Mouse (Mus musculus) midbrain, postnatal 0 days (tissue): ENCODE measurements at regions not wholly inside any gene's neighbourhood (a gene's known extent, or its start where the extent isn't known, plus 50 kb on each side); places are given as distances from the start of the nearest gene placed in this dataset.
A peak's percentile ranks its signal among the peaks of the same experiment; 100 is the strongest.

ENCODE experiments used
- ATAC-seq: fragments of 200-750 bp; cut with Nextera tagmentation; 2 replicates; pipeline ENCODE4 v1.8.0; 2017; ENCODE audit warnings: moderate number of reproducible peaks, mild to moderate bottlenecking, moderate TSS enrichment, moderate library complexity; ENCODE audit not compliant: low FRiP score
- DNase-seq: peaks from one replicate; pipeline ENCODE4 v3.0.0-alpha.2; 2015; ENCODE audit warnings: low spot score
- H3K27ac ChIP-seq: fragments of 300-500 bp; sonication (generic); 2 replicates; pipeline ENCODE4 v1.5.1; 2014; ENCODE audit warnings: low read depth, mild to moderate bottlenecking, low read length, mixed read lengths
- H3K27me3 ChIP-seq: fragments of 300-500 bp; sonication (generic); 2 replicates; pipeline ENCODE4 v1.6.1; 2014; ENCODE audit warnings: low read length, control low read depth, mixed read lengths; ENCODE audit not compliant: insufficient read depth
- H3K36me3 ChIP-seq: fragments of 300-500 bp; sonication (generic); 2 replicates; pipeline ENCODE4 v1.6.1; 2014; ENCODE audit warnings: low read length, control low read depth, mixed read lengths; ENCODE audit not compliant: insufficient read depth
- H3K4me1 ChIP-seq: fragments of 300-500 bp; sonication (generic); 2 replicates; pipeline ENCODE4 v1.6.1; 2014; ENCODE audit warnings: mild to moderate bottlenecking, control low read depth, antibody characterized with exemption, low read length, mixed read lengths; ENCODE audit not compliant: insufficient read depth
- H3K4me2 ChIP-seq: fragments of 300-500 bp; sonication (generic); 2 replicates; pipeline ENCODE4 v1.6.1; 2014; ENCODE audit warnings: low read depth, mild to moderate bottlenecking, low read length, mixed read lengths; ENCODE audit not compliant: poor library complexity, severe bottlenecking
- H3K4me3 ChIP-seq: fragments of 300-500 bp; sonication (generic); 2 replicates; pipeline ENCODE4 v1.5.1; 2014; ENCODE audit warnings: low read depth, mild to moderate bottlenecking, low read length, moderate library complexity
- H3K9ac ChIP-seq: fragments of 300-500 bp; sonication (generic); replicated peaks from 2 replicates; pipeline ENCODE4 v1.6.1; 2014; ENCODE audit warnings: mild to moderate bottlenecking, low read length, moderate library complexity, mixed read lengths; ENCODE audit not compliant: poor library complexity, severe bottlenecking
- H3K9me3 ChIP-seq: fragments of 300-500 bp; sonication (generic); 2 replicates; pipeline ENCODE4 v1.6.1; 2016; ENCODE audit warnings: low read length, control low read depth
- CTCF ChIP-seq: IDR thresholded peaks from 2 replicates; pipeline ENCODE4 v1.5.1; 2016; ENCODE audit warnings: antibody characterized with exemption, mild to moderate bottlenecking
- WGBS: fragments of 180-500 bp; shearing (Covaris S2); extraction: QIAGEN DNeasy Blood & Tissue Kit; methylation state at CpG from one replicate; pipeline ENCODE4 v1.1.7; 2014; 5-methylcytosine and 5-hydroxymethylcytosine counted together

GRCm38 (mm10) chr13:6341102-6341737, 206.7 kb upstream of the Pitrm1 start:
- Histone ChIP-seq H3K9me3 (no peaks in the 10 kb centered on the region), H3K4me2 (no peak overlapping the region), H3K36me3 (no peaks in the 10 kb centered on the region), H3K27me3 (no peaks in the 10 kb centered on the region), H3K4me1 (no peaks in the 10 kb centered on the region), H3K9ac (no peak overlapping the region), H3K4me3 (no peak overlapping the region), H3K27ac (no peak overlapping the region)
- ATAC-seq, result no peak
- TF ChIP-seq CTCF, result no peak
- WGBS, result 46% methylated on average over 3 of the region's 3 CpGs
- DNase-seq, result peak; percentile 25

GRCm38 (mm10) chr13:6365169-6365568, 182.8 kb upstream of the Pitrm1 start:
- Histone ChIP-seq H3K4me2 (no peak overlapping the region), H3K36me3 (no peaks in the 10 kb centered on the region), H3K4me1 (0 out of 2 replicates have a peak, but pooled peaks cover 4% of the 10 kb centered on the region), H3K27me3 (no peaks in the 10 kb centered on the region), H3K9ac (no peak overlapping the region), H3K9me3 (no peaks in the 10 kb centered on the region), H3K4me3 (no peak overlapping the region), H3K27ac (no peak overlapping the region)
- WGBS, result 70% methylated on average over 4 of the region's 4 CpGs
- DNase-seq (peak; percentile 56), ATAC-seq (no peak)
- TF ChIP-seq CTCF, result no peak

GRCm38 (mm10) chr13:6367661-6368060, 180.3 kb upstream of the Pitrm1 start:
- no peak for ATAC-seq
- H3K36me3 ChIP-seq, result no peaks in the 10 kb centered on the region

GRCm38 (mm10) chr13:6374570-6375173, 173.3 kb upstream of the Pitrm1 start:
- Histone ChIP-seq H3K4me1 (no peaks in the 10 kb centered on the region), H3K4me3 (no peak overlapping the region), H3K27ac (no peak overlapping the region), H3K27me3 (no peaks in the 10 kb centered on the region), H3K9me3 (no peaks in the 10 kb centered on the region), H3K9ac (no peak overlapping the region), H3K36me3 (no peaks in the 10 kb centered on the region), H3K4me2 (no peak overlapping the region)
- TF ChIP-seq CTCF, result no peak
- no peak for DNase-seq
- WGBS, result 50% methylated on average over 3 of the region's 3 CpGs
- ATAC-seq, result 0 out of 2 replicates have a peak, but pooled peaks have one; percentile 16

More at GRCm38 (mm10) chr13:6367661-6368060, 180.3 kb upstream of the Pitrm1 start:
- no peak for TF ChIP-seq CTCF
- no peak overlapping the region for H3K27ac ChIP-seq
- WGBS, result 91% methylated on average over 1 of the region's 1 CpGs
- no peaks in the 10 kb centered on the region for H3K9me3 ChIP-seq
- 0 out of 2 replicates have a peak, but pooled peaks cover 4% of the 10 kb centered on the region for H3K4me1 ChIP-seq
- H3K27me3 ChIP-seq, result no peaks in the 10 kb centered on the region
- no peak overlapping the region for H3K4me3 ChIP-seq
- no peak for DNase-seq
- H3K4me2 ChIP-seq, result no peak overlapping the region
- no peak overlapping the region for H3K9ac ChIP-seq

GRCm38 (mm10) chr13:6377919-6378318, 170.0 kb upstream of the Pitrm1 start:
- Histone ChIP-seq H3K27me3 (no peaks in the 10 kb centered on the region), H3K4me2 (no peak overlapping the region), H3K4me3 (no peak overlapping the region), H3K9ac (no peak overlapping the region), H3K9me3 (no peaks in the 10 kb centered on the region), H3K27ac (no peak overlapping the region), H3K4me1 (no peaks in the 10 kb centered on the region), H3K36me3 (no peaks in the 10 kb centered on the region)
- WGBS, result 90% methylated on average over 3 of the region's 3 CpGs
- ATAC-seq (no peak), DNase-seq (no peak)
- TF ChIP-seq CTCF, result no peak

- no peak overlapping the region for H3K4me3 ChIP-seq
- ATAC-seq (no peak), DNase-seq (no peak)
- no peaks in the 10 kb centered on the region for H3K36me3 ChIP-seq
- H3K4me1 ChIP-seq, result no peaks in the 10 kb centered on the region
- WGBS, result 36% methylated on average over 4 of the region's 5 CpGs
- TF ChIP-seq CTCF, result no peak
- no peak overlapping the region for H3K27ac ChIP-seq
- no peak overlapping the region for H3K9ac ChIP-seq
- no peaks in the 10 kb centered on the region for H3K9me3 ChIP-seq
- no peak overlapping the region for H3K4me2 ChIP-seq
- H3K27me3 ChIP-seq, result no peaks in the 10 kb centered on the region
Observed at GRCm38 (mm10) chr13:6395562-6396223, 152.3 kb upstream of the Pitrm1 start.
